Mouse (Mus musculus) heart, postnatal 25 days (tissue): Measurements from ENCODE around the gene Etv6. TPM values are rescaled to one million over a fixed set of nuclear protein-coding genes. Genes with fewer than 3 reads are reported as not detected.

ENCODE experiments used
- DNase-seq: peaks from one replicate; pipeline ENCODE4 v3.0.0; 2022; ENCODE audit warnings: low spot score
- intact Hi-C: fragments of 180-260 bp; cut with DNase I; formaldehyde crosslinking; loops from one replicate; pipeline ENCODE4 v1.15.1; 2025
- total RNA-seq, 2 experiments: library from RNA; stranded (reverse); gene quantifications; 2 replicates each; pipeline ENCODE4 v1.2.3; 2021

Gene Etv6
- total RNA-seq, 2 experiments from 2014 or later: 11.4 to 13.0 TPM

DNA sequence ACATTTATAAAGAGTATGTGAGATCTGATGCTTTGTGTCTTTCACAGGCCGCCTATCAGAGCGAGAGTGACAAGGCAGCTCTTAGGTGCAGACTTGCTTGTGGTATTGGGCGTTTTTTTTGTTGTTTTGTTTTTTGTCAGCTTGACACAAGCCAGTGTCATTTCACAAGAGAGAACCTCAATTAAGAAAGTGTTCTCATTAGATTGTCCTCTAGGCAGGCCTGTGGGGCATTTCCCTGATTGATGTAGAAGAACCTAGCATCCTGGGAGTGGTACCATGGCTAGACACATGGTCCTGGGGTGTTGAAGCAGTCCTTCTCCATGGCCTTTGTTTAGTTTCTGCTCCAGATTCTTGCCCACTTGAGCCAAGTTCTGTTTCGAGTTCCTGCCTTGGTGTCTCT is 31.5 kb downstream of the Etv6 start:
- DNase-seq: no peak
- intact Hi-C loops: no loop called here

DNA sequence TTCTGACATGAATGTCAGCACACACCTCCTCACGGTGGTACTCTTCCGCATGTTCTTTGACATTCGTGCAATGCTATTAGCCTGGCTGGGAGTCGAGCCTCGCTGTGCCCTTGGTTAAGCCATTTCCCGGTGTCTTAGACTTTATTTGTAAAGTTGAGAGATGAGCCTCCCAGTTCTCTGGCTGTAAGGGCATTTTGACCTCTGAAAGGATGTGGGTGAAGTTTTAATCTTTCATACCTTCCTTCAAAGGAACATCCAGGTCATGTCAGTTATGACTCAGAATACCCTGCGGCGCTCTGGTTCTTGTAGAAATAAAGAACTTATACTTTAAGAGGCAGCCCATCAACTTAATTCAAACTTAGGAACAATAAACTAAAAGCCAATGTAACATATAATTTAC is 32.0 kb downstream of the Etv6 start:
- intact Hi-C loops: no loop called here
- DNase-seq: no peak

DNA sequence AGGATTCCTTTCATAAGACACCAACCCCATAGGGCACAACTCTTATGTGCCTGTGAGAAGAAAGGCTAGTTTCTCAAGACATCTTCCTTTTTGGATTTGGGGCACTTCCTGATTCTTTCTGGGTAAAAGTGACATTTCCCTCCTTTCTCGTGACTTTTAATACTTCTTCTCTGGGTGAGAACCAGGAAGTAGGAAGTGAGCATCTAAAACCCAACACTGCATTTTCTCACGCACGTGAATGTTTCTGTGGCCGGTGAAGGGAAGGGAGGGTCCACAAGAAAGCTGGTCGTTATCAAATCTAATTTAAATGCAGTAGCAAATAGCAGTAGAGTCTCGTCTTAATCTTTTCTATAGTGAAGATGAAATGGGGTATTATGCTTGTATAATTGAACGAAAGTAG is 36.9 kb downstream of the Etv6 start:
- no peak for DNase-seq
- intact Hi-C loops: no loop called here

DNA sequence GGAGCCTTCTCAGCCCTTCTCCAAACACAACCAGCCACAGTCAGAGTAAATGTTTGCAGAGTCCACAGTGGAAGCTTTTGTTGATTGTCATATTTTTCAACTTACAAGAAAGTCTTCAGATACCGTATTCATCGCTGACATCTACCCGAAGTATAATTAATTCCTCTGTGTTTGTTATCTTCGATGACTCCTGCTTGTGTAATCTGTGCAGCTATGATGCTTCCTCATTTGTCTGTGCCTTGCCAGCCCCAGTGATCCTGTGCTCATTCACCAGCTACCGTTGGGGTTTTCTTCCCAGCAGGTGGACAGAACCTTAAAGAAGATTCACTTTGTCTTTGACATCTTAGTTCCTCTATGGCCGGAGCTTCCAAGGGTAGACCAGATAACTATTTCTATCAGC is 37.4 kb downstream of the Etv6 start:
- DNase-seq: no peak
- intact Hi-C loops: no loop called here

DNA sequence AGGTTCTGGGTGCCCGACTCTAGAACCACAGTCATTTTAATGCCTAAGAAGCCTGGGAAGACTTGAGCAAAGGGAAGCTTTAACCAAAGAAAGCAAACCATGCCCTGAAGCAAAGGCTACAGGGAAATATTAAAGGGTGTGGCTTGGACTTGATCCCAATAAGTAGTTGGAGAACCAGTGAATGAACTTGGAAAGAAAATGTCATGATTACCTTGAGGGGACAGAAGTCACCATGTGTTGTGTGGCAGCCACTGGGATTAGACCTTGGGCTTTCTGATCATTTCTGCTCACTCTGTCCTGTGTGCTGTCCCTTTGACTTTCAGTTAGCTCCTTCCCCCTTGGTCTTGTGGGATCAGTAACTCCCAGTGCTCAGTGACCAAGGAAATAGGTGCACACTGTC is 38.9 kb downstream of the Etv6 start:
- intact Hi-C loops: no loop called here
- DNase-seq: no peak

DNA sequence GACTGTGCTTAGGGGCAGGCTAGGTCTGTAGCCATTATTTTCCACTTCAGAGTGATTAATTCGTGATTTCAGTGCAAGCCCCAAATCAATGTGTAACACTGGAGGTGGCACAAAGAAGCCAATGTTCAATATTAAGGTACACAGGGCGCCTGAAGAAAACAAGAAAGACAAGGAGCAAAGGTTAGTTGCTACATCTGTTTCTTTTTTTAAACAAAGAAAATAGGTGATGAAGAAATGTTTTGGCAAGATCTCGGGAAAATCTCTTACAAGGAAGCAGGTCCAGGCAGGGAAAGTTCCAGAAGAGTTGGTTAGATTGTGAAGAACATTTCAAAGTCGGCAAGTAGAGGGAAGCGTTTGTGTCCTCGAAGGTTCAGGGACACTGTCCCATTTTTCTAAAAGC is 39.5 kb downstream of the Etv6 start:
- intact Hi-C loops: no loop called here

DNA sequence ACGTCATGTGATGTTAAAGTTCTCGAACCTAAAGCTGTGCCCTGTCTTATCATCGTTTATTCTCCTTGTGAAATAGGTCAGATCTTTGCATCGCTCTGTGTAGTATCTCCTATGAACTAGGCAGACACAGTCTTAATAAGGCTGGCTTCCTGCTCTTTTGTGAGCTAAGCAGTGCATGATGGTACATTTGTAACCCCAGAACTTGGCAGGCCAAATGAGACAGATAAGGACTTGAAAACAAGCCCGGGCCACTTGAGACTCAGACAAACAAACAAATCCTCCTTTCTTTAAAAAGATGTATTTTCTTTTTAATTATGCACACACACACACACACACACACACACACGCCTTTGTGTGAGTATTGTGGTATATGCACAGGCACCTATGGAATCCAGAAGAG is 42.5 kb downstream of the Etv6 start:
- intact Hi-C loops: no loop called here
- DNase-seq: no peak

More for the DNA sequence above, 39.5 kb downstream of the Etv6 start:
- no peak for DNase-seq

DNA sequence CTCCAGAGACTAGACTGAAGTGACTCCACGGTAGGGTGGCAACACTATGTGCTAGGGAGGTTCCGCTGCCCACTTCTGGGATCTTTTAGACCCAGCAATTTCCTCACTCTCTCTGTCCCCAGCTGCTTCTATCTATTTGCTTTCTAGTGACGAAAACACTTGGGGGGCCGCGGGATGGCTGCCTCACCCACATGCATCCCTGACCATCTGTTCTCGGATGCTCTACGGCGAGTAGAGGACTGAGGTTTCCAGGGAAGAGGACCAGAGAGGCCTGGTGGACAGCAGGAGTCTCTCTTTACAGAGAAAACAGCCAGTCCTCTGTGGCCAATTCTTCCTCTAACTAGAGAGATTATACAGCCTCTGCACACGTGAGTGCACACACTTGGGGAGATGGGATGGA is 43.6 kb downstream of the Etv6 start:
- no peak for DNase-seq
- intact Hi-C loops: no loop called here

DNA sequence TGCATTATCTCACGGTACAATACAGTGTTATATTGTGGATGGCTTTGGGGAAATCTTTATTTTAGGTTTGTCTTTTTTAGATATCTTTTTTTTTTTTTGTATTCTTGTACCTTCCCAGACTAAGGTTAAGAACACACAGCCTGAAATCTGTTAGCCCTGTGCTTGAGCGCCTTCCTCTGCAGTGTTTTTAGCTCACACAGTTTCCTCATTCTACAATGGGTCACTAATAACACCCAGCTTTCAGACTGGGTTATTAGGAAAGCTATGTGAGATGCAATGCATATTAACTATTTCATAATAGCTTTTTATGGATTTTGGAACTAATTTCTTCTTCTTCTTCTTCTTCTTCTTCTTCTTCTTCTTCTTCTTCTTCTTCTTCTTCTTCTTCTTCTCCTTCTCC is 44.1 kb downstream of the Etv6 start:
- intact Hi-C loops: no loop called here
- no peak for DNase-seq

DNA sequence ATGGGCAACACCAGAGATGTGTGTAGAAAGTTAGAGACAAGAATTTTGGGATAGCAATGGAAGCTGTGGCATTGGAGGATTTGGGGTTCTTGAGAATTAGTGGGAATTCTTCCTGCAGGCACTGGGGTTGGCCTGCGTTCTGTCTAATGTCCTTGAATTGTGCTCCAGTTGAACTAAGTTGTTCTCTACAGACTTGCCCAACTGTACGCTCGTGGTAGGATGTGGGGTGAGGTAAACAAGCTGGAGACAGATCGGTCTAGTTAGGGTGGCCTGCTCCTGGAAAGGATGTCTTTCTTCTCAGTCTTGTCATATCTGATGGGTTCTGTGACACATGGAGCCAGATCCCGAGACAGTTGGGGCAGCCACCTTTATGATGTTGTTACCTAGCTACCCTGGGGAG is 45.4 kb downstream of the Etv6 start:
- no peak for DNase-seq
- intact Hi-C loops: no loop called here

DNA sequence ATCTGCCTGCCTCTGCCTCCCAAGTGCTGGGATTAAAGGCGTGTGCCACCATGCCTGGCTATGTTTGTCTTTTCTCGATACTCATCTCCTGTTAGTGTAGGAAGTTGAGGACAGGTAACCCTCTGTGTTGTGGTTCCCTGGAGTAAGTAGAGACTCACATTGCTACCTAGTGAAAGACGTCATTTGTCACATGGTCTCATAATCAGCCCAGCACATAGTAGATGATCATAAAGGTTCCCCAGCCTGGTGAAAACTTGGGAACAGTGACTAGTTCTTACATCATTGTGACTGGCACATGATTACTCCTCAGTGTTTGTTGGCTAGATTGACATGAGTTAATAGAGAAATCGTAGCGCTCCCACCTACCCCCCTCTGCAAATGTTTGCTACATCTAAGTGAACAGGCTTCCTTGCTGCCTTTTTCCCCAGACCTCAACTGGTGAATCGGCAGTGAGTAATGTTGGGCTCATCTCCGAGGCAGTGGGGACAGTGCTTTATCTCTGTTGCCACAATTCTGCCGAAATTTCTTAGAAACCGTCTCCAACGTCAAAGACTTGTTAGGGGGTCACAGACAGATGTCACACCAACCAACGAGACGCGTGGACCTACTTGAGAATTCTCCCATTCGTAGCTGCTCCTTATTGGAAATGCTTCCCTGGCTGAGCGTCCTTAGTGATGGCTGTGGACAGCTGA is 46.9 kb downstream of the Etv6 start:
- no peak for DNase-seq
- intact Hi-C loops: no loop called here

DNA sequence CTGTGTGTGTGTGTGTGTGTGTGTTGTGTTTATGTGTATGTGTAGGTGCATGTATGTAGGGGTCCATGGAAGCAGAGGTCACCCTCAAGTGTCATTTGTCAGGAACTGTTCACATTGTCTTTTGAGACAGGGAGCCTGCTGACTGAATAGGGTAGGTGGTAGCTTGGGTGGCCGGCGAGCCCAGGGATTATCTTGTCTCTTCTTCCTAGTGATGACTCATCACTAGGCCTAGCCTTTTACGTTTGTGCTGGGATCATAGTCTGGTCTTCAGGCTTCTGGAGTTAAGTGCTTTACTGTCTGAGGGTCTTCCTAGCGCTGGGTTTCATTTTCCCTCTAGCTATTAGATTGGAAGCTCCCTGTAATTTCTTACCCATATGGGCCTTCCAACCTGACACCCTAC is 47.9 kb downstream of the Etv6 start:
- intact Hi-C loops: no loop called here
- DNase-seq: no peak

DNA sequence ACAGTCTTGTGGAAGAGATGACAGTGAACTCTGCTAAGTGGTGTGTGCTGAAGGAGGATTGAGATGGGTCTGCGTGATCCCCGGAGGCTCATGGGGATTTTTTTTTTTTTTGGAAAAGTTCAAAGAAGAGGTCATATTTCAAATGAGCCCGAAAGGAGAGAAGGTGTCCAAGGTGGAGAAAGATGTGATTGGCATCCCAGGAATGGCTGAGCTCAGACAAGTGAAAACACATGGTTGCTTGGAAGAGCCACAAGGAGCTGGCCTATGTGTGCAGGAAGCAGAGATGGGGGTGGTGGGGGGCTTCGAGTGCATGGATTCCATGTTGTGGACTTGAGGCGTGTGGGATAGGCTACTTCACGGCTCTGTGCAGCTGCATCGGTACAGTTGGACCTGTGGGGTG is 50.9 kb downstream of the Etv6 start:
- intact Hi-C loops: no loop called here
- DNase-seq: no peak

DNA sequence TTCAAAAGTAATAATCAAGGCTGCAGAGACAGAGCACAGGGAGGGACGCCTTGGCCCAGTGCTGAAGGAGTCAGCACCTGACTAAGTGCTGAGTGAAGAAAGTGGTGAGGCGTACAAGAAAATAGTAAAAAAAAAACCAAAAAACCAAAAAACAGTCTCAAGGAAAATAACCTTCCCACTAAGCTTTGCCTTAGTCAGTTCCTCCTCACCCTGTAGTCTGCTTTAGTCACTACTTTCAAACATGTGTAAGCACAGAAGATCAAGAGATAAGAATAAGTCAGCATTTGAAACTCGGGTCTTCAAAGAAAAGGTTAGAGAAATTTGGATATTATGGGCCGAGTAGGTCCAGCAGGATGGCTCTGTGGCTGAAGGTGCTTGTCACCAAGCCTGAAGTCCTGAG is 52.2 kb downstream of the Etv6 start:
- intact Hi-C loops: no loop called here
- DNase-seq: no peak

DNA sequence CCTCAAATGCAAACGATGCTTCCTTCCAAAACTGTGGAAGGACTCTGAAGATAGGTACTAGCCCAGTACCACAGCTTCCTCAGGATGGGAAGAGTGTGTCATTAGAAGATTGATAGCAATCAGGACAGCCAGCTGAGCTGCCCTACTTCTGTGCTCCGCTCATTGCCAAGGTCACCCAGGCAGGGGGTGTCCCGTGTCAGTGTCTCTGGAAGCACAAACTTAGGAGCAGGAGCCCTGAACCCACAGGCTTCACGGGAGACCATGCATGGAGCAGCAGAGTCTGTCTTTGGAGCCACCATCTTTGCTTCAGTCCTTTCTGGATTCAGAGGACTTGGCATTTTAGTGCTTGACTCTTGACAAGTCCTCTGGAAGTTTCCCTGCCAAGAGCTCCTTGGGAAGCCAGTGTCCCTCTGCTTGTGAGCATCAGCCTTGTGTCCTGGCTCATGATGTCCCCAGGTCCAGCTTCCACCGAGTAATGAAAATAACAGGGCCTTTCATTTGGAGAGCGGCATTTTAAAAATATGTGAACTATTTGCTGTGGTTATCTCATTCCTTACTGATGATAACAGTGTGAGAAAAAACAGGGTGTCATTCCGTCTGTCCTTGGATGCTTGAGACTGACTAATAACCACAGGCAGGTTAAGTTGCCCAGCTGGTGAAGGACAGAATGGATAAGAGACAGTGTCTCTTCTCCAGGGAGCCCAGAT is 54.3 kb downstream of the Etv6 start:
- no peak for DNase-seq

DNA sequence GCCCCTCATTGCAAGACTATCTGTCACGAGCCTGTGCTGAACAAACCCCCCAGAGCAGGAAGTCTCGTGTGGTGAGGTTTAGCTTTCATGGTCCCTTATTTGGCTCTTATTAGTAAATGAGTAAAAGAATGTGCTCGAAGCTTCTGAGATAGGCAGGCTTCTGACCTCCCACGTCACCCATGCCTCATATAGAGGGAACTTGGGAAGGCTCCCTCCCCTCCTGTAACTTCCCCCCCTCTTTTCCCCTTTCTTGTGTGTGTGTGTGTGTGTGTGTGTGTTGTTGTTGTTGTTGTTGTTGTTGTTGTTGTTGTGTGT is 54.8 kb downstream of the Etv6 start:
- intact Hi-C loops: no loop called here
- DNase-seq: no peak

More for the DNA sequence above, 54.3 kb downstream of the Etv6 start:
- intact Hi-C loops: no loop called here

DNA sequence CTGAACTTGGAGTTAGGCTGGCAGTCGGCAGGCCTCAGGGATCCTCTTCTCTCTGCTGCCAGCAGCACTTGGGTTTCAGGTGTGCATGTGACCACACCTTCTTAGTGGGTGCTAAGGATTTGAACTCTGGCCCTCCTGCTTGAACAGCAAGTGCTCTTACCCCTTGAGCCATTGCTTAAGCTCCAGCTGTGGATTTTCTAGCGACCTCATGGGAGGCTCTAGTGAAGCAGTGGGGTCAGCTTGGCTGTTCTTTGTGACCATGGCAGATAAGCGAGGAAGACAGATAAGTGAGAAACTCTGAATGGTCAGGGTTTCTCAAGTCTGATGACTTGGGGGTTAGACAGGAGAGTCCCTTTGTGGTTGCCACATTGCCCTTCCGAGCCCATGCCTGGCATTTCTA is 55.4 kb downstream of the Etv6 start:
- intact Hi-C loops: no loop called here
- DNase-seq: no peak

DNA sequence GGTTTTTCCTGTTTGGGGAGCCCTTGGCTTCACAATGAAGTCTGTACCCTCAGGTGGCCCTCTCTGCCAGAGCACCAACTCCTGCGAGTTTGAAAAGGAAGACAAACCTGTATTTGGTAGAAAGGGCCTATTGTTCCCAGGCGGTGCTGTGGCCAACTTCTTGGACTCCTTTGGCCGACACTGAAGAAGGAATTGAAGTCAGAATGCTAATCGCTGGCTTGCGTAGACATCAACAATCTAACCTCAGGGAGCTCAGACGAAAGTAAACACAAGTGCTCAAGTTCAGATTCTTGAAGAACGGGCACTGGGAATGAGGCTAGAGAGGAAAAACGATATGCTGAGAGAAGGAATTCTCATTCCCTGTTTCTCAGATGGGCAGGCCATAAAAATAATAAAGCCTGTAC is 55.9 kb downstream of the Etv6 start:
- intact Hi-C loops: no loop called here
- no peak for DNase-seq

DNA sequence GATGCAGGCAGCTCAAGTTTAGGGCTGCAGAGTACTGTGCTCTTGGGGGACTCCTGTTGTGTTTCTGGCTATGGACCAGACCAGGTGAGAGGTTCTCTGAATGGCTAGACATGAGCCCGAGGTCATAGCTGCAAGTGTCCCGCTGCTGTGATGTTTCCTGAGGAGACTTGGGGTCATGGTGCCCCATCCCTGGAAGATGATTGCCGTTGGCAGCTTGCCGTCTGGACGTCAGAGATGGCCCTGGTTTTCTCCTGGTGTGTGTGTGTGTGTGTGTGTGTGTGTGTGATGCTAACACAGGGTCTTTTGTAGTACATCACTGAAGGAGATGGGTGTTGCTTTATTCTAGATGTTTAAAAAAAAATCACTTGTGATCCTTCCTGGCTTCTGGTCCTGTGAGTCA is 58.6 kb downstream of the Etv6 start:
- DNase-seq: no peak
- intact Hi-C loops: no loop called here

DNA sequence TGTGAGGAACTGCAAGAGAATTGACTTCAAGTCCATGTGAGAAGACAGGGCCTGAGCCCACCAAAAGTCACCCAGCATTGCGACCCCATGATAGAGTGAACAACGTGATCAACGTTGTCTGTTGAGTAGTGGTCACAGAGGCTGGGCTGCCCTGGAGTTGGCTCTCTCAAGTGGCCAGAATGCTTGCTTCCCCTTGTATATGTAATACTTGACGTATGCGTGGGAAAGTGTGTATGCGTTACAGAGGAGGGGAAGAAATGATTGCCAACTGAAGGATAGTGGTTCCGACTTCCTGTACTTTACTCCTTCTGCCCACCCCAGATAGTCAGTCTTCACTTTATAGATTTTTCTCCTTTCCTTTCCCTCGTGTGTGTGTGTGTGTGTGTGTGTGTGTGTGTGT is 59.1 kb downstream of the Etv6 start:
- intact Hi-C loops: no loop called here
- no peak for DNase-seq

DNA sequence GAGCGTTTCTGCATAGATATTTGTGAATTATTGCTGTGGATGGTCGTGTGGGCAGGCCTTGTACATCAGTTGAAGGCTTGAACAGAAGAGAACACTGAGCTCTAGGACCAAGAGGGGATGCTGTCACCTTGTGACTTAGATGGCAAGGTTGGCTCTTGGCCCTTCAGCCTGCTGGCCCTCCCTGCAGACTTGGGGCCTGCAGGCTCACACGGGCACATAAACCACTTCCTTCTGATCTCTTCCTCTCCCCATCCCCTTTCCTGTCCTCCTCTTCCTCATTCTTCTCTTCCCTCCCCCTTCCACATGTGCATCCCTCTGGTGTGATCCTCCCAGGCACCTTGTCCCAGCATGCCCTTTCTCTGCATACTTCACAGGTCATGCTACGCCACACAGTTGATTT is 60.1 kb downstream of the Etv6 start:
- intact Hi-C loops: no loop called here
- no peak for DNase-seq
